Mouse (Mus musculus) mouse trophoblast stem cell (cell line): ENCODE measurements around the gene 9130204L05Rik.

Experiments
- in situ Hi-C, 2 experiments: fragments of 300-500 bp; cut with MseI, MboI; formaldehyde crosslinking; loops; 2 replicates in 1 of 2; 3 replicates in 1 of 2; pipeline ENCODE4 v1.15.1; 2025

The 9130204L05Rik gene

DNA sequence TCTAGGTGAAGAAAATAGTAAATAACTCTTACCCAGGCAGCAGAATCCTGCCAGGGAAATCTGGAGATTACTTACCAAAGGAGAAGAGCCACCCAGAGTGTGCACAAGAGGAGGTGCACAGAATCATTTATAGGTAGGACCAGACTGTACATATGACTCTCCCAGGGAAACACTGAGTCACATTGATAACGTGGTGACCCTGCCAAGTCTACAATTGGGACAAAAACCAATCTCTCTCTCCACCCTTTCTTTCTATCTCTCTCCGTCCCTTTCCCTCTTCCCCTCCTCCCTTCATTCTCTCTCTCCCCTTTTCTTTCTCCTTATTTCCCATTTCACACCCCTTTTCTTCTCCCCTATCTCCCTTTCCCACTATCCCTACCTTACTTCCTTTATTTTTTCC, at the start of gene 9130204L05Rik:
Gene 9130204L05Rik, minus strand, starts transcription at position 101 of the 400 bp plus-strand sequence.
- in situ Hi-C loops, result loop anchor here in 1 of 2 experiments (5.0 kb wide), 1 partner anchor 52 kb away; no protein-coding TSS in a partner anchor

- in situ Hi-C loops, result no loop called here
Measured at GRCm38 (mm10) chr3:91108696-91109095, 18.1 kb upstream of the 9130204L05Rik start.

DNA sequence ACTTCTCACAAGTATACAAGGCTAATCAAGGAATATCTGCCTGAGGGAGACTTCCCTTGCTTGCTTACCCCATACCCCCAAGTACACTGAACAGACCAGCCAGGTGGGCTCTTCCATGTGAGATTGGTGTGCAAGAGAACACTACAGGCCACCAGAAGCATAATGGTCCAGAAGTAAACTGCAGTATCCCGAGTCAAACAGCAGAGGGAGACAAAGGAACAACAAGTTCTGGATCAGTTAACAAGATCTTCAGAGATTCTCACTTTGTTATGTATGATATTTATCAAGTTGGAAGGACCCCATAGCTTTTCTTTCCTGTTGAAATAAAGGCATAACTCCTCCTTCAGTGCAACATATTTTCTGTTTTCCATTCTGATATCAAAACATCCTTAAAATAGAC, 31.4 kb downstream of the 9130204L05Rik start:
- in situ Hi-C loops, result loop anchor here in 1 of 2 experiments (25.0 kb wide), 1 partner anchor 253 kb away; no protein-coding TSS in a partner anchor

DNA sequence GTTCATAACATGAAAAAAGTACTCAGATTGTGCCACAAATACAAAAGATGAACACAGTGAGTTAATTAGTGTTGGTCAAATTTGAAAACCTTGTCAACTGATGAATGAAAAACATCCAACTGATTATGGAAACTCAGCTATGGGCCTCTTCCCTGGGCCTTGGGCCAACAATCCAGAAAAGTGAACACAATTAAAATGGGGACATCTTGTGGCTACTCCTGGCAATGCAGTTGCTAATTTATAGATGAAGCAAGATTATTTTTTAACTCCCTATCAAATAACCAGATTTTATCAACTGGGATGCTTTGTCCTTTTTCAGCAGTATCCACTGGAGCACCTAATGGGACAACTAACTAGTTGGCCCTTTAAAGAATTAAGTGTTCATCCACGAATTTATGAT, 37.9 kb downstream of the 9130204L05Rik start:
- in situ Hi-C loops, result loop anchor here in 1 of 2 experiments (25.0 kb wide), 1 partner anchor 260 kb away; no protein-coding TSS in a partner anchor
